Mouse (Mus musculus): ENCODE measurements around the gene Dnajb4. TPM values are rescaled to one million over a fixed set of nuclear protein-coding genes. Genes with fewer than 3 reads are reported as not detected.
A peak's percentile ranks its signal among the peaks of the same experiment; 100 is the strongest.

Gene Dnajb4
- polyA plus RNA-seq, 1 experiment: 20.7 TPM

GRCm38 (mm10) chr3:152156816-152157496 is 53.1 kb downstream of the Dnajb4 start:
- TF ChIP-seq POLR2A (IDR thresholded peaks at IDR 0.05; ENCODE audit: borderline replicate concordance, extremely low read depth, insufficient read depth, insufficient read length, poor library complexity, severe bottlenecking) (no peak), CTCF (IDR thresholded peaks at IDR 0.05; ENCODE audit: borderline replicate concordance, extremely low read depth, insufficient read depth, insufficient read length) (no peak)
- DNase-seq (ENCODE audit: low read depth): no peak

DNA sequence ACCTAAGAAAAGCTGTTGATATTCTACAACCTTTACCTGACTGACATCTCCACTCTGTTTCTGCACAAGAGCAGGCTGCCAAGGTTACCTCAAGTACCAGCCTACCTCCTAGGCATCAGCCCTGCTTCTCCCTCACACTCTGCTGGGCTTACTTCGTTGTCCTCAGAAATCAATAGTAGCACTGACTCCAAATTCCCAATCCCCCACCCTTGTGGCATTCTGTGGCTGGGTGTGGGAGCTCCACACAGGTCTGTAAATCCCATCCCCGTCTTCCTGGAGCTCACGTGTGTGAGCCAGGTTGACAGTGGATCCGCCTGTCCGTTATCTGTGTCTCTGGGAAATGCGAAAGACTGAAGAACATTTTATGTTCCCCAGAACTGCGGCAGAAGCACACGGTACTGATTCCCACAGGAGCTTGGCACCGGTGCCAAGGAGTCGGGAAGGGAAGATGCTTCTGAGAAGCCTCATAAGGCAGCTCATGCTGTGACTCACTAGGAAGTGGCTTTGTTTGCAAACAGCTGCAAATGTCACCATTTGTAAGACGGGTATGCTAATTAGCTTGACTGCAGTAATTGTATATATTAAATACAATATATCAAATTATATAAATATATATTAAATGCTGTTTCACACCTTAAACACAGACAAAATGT is 54.7 kb downstream of the Dnajb4 start:
- DNase-seq (ENCODE audit: low read depth): peak; percentile 75
- TF ChIP-seq CTCF (IDR thresholded peaks at IDR 0.05; ENCODE audit: borderline replicate concordance, extremely low read depth, insufficient read depth, insufficient read length) (no peak), POLR2A (IDR thresholded peaks at IDR 0.05; ENCODE audit: borderline replicate concordance, extremely low read depth, insufficient read depth, insufficient read length, poor library complexity, severe bottlenecking) (no peak)

- TF ChIP-seq POLR2A (IDR thresholded peaks at IDR 0.05; ENCODE audit: borderline replicate concordance, extremely low read depth, insufficient read depth, insufficient read length, poor library complexity, severe bottlenecking): no peak
- no peak for TF ChIP-seq CTCF (IDR thresholded peaks at IDR 0.05; ENCODE audit: borderline replicate concordance, extremely low read depth, insufficient read depth, insufficient read length)
- no peak for DNase-seq (ENCODE audit: low read depth)
These were observed 56.0 kb downstream of the Dnajb4 start for GRCm38 (mm10) chr3:152154095-152154494.

GRCm38 (mm10) chr3:152153152-152153551 is 57.0 kb downstream of the Dnajb4 start:
- TF ChIP-seq CTCF (IDR thresholded peaks at IDR 0.05; ENCODE audit: borderline replicate concordance, extremely low read depth, insufficient read depth, insufficient read length): no peak
- TF ChIP-seq POLR2A (IDR thresholded peaks at IDR 0.05; ENCODE audit: borderline replicate concordance, extremely low read depth, insufficient read depth, insufficient read length, poor library complexity, severe bottlenecking): no peak

GRCm38 (mm10) chr3:152152483-152152804 is 57.7 kb downstream of the Dnajb4 start:
- TF ChIP-seq CTCF (IDR thresholded peaks at IDR 0.05; ENCODE audit: borderline replicate concordance, extremely low read depth, insufficient read depth, insufficient read length): no peak
- TF ChIP-seq POLR2A (IDR thresholded peaks at IDR 0.05; ENCODE audit: borderline replicate concordance, extremely low read depth, insufficient read depth, insufficient read length, poor library complexity, severe bottlenecking): no peak
- DNase-seq (ENCODE audit: low read depth): no peak

More at GRCm38 (mm10) chr3:152153152-152153551, 57.0 kb downstream of the Dnajb4 start:
- DNase-seq (ENCODE audit: low read depth): no peak

DNA sequence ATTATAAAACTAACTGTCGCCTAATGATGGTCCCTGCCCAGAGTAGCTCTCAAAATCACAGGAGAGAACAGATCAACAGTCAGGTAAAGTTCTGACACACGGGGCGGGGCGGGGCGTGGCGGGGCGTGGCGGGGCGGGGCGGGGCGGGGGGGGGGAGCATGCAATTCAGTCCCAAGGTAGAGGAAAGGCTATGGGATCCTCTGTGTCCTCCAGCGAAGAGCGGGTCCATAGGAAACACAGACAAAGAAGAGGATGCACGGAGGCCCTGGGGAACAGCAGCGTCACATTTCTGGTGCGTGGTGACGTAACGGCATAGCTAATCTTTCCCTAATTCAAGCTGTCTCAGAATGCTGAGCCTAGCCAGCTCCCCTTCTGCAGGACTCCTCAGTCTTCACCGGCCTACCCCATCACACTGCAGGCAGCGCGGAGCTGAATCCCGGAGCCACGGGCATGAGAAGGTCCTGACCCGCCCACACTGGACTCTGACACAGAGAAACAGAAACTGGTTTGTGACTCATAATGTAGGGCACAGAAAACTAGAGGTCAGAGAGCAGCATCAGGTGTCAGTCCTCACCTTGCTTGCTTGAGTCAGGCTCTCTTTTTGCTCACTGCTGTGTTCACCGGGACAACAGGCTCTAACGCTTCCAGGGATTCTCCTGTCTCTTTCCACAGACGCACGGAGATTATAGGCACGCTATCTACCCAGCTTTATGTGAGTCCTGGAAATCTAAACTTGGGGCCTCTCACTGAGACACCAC is 58.2 kb downstream of the Dnajb4 start:
- TF ChIP-seq CTCF (IDR thresholded peaks at IDR 0.05; ENCODE audit: borderline replicate concordance, extremely low read depth, insufficient read depth, insufficient read length) (no peak), POLR2A (IDR thresholded peaks at IDR 0.05; ENCODE audit: borderline replicate concordance, extremely low read depth, insufficient read depth, insufficient read length, poor library complexity, severe bottlenecking) (no peak)
- peak; percentile 33 for DNase-seq (ENCODE audit: low read depth)

- DNase-seq (ENCODE audit: low read depth): no peak
- TF ChIP-seq CTCF (IDR thresholded peaks at IDR 0.05; ENCODE audit: borderline replicate concordance, extremely low read depth, insufficient read depth, insufficient read length): no peak
- no peak for TF ChIP-seq POLR2A (IDR thresholded peaks at IDR 0.05; ENCODE audit: borderline replicate concordance, extremely low read depth, insufficient read depth, insufficient read length, poor library complexity, severe bottlenecking)
These were observed 60.2 kb downstream of the Dnajb4 start for GRCm38 (mm10) chr3:152149863-152150262.

DNA sequence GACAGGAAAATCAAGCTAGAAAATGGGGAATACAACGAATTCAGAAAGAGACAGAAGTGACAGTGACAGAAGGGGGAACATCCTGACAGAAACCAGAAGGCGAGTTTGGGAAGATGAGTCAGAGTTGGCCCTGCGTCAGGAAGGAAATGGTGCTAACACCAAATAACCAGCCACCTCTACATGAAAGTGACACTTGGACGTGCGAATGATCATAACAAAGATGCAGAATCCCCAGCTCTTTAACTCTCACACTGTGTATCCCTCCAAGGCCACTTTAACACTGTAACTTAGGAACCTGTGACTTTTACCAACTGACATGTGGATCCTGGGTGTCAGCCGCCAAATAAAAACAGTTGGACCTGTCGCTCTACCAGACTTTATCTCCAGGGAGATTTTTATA is 60.7 kb downstream of the Dnajb4 start:
- TF ChIP-seq POLR2A (IDR thresholded peaks at IDR 0.05; ENCODE audit: borderline replicate concordance, extremely low read depth, insufficient read depth, insufficient read length, poor library complexity, severe bottlenecking) (no peak), CTCF (IDR thresholded peaks at IDR 0.05; ENCODE audit: borderline replicate concordance, extremely low read depth, insufficient read depth, insufficient read length) (no peak)
- no peak for DNase-seq (ENCODE audit: low read depth)

GRCm38 (mm10) chr3:152147085-152147831 is 62.8 kb downstream of the Dnajb4 start:
- TF ChIP-seq CTCF (IDR thresholded peaks at IDR 0.05; ENCODE audit: borderline replicate concordance, extremely low read depth, insufficient read depth, insufficient read length) (no peak), POLR2A (IDR thresholded peaks at IDR 0.05; ENCODE audit: borderline replicate concordance, extremely low read depth, insufficient read depth, insufficient read length, poor library complexity, severe bottlenecking) (no peak)
- DNase-seq (ENCODE audit: low read depth): no peak

DNA sequence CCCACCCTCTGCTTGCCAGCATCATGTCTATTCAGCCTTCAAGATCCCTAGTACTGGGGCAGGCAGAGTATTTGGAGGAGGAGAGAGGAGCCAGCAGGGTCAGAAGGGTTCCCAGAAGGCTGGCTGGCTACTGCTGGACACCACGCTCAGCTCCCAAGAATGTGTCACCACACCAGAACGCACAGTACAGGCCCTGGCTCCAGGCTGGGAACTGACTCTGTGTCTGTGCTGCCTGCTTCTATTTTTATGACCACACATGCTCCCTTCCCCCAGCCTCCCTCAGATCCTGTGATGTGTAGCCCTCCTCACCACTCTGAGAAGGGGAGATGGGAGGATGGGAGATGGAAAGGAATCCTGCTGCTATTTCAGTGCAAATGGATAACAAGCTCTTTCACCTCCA is 64.9 kb downstream of the Dnajb4 start:
- DNase-seq (ENCODE audit: low read depth): peak; percentile 11
- no peak for TF ChIP-seq CTCF (IDR thresholded peaks at IDR 0.05; ENCODE audit: borderline replicate concordance, extremely low read depth, insufficient read depth, insufficient read length)
- no peak for TF ChIP-seq POLR2A (IDR thresholded peaks at IDR 0.05; ENCODE audit: borderline replicate concordance, extremely low read depth, insufficient read depth, insufficient read length, poor library complexity, severe bottlenecking)
